Mouse (Mus musculus) thymus, adult 18-20 months (tissue): ENCODE data around the gene Ripor2.

Experiments used
- DNase-seq, 2 experiments: peaks; one replicate each; pipeline ENCODE4 v3.0.0; 2022; ENCODE audit warnings: mixed read lengths in 2 of 2

Gene Ripor2

GRCm38 (mm10) chr13:24619711-24620110, 37.7 kb downstream of the Ripor2 start:
- DNase-seq, result no peak

GRCm38 (mm10) chr13:24620439-24620838, 38.5 kb downstream of the Ripor2 start:
- DNase-seq, result no peak

- no peak for DNase-seq
These were observed 41.6 kb downstream of the Ripor2 start for GRCm38 (mm10) chr13:24623631-24624030.

- DNase-seq, result no peak
These were observed 43.1 kb downstream of the Ripor2 start for GRCm38 (mm10) chr13:24625071-24625470.

GRCm38 (mm10) chr13:24626698-24627436, 44.9 kb downstream of the Ripor2 start:
- no peak for DNase-seq

GRCm38 (mm10) chr13:24628192-24628591, 46.2 kb downstream of the Ripor2 start:
- no peak for DNase-seq

GRCm38 (mm10) chr13:24629073-24629621, 47.2 kb downstream of the Ripor2 start:
- DNase-seq, result no peak

GRCm38 (mm10) chr13:24630364-24630763, 48.4 kb downstream of the Ripor2 start:
- no peak for DNase-seq

- no peak for DNase-seq
These were observed 51.1 kb downstream of the Ripor2 start for GRCm38 (mm10) chr13:24632988-24633577.

GRCm38 (mm10) chr13:24634346-24635120, 52.5 kb downstream of the Ripor2 start:
- DNase-seq, result no peak

- peak; percentile 57 to 62 for DNase-seq
These were observed 56.6 kb downstream of the Ripor2 start for GRCm38 (mm10) chr13:24638371-24639214.

- peak in 1 of 2 experiments; percentile 47 for DNase-seq
These were observed 57.5 kb downstream of the Ripor2 start for GRCm38 (mm10) chr13:24639215-24640165.

GRCm38 (mm10) chr13:24640166-24640560, 58.2 kb downstream of the Ripor2 start:
- no peak for DNase-seq

GRCm38 (mm10) chr13:24640836-24641385, 58.9 kb downstream of the Ripor2 start:
- peak in 1 of 2 experiments; percentile 36 for DNase-seq

- DNase-seq, result no peak
These were observed 59.8 kb downstream of the Ripor2 start for GRCm38 (mm10) chr13:24641491-24642430.

GRCm38 (mm10) chr13:24645146-24645545, 63.2 kb downstream of the Ripor2 start:
- no peak for DNase-seq

GRCm38 (mm10) chr13:24646324-24646723, 64.3 kb downstream of the Ripor2 start:
- no peak for DNase-seq

- DNase-seq, result no peak
These were observed 65.5 kb downstream of the Ripor2 start for GRCm38 (mm10) chr13:24647444-24647843.

GRCm38 (mm10) chr13:24648027-24648426, 66.0 kb downstream of the Ripor2 start:
- no peak for DNase-seq

- DNase-seq, result no peak
These were observed 66.7 kb downstream of the Ripor2 start for GRCm38 (mm10) chr13:24648668-24649067.
